In genomic region chr12:100278358-100278757, GRCm38 (mm10) we compare ENCODE assay signal across 15 mouse cellular contexts.
A peak's percentile ranks its signal among the peaks of the same experiment; 100 is the strongest.
DNase-seq lines count a peak whose midpoint lies in the region; ATAC-seq lines count a peak whose summit lies in the region.
"Had no signal": no experiment of that assay in that cellular context is flagged by ENCODE, and none has a peak within 500 bp of the region (broad histone marks: within the 10 kb centered on the region; RNA-seq: fewer than 3 reads in every experiment).

No protein-coding gene starts in this region.

- H3K4me3 ChIP-seq in intestine, embryonic 16.5 days (ENCODE audit: low read length) = no peak overlapping the region
- no peak overlapping the region for H3K4me3 ChIP-seq in intestine, embryonic 15.5 days (replicated peaks)
- H3K4me3 ChIP-seq in neural tube, embryonic 15.5 days (replicated peaks) = no peak overlapping the region
- H3K4me3 ChIP-seq: embryonic facial prominence, embryonic 12.5 days; layer of hippocampus, adult 2 months; neural tube, embryonic 12.5 days had no signal

- H3K9me3 ChIP-seq in intestine, embryonic 16.5 days (ENCODE audit: control insufficient read depth, low read length) = no peaks in the 10 kb centered on the region
- no peaks in the 10 kb centered on the region for H3K9me3 ChIP-seq in intestine, embryonic 15.5 days
- no peaks in the 10 kb centered on the region for H3K9me3 ChIP-seq in neural tube, embryonic 15.5 days (replicated peaks)
- H3K9me3 ChIP-seq: embryonic facial prominence, embryonic 12.5 days; neural tube, embryonic 12.5 days had no signal

- H3K9ac ChIP-seq in intestine, embryonic 16.5 days (ENCODE audit: low read depth, low read length) = 0 out of 2 replicates have a peak overlapping the region, but pooled peaks have one; percentile 18
- H3K9ac ChIP-seq in intestine, embryonic 15.5 days = no peak overlapping the region
- no peak overlapping the region for H3K9ac ChIP-seq in neural tube, embryonic 15.5 days (replicated peaks)
- H3K9ac ChIP-seq: embryonic facial prominence, embryonic 12.5 days; neural tube, embryonic 12.5 days had no signal

- H3K4me1 ChIP-seq in intestine, embryonic 16.5 days (ENCODE audit: control insufficient read depth, insufficient read depth, low read length) = peaks cover 47% of the 10 kb centered on the region
- H3K4me1 ChIP-seq in intestine, embryonic 15.5 days (replicated peaks) = peaks cover 51% of the 10 kb centered on the region
- peaks cover 51% of the 10 kb centered on the region for H3K4me1 ChIP-seq in neural tube, embryonic 15.5 days

- H3K27ac ChIP-seq in intestine, embryonic 16.5 days (ENCODE audit: low read length) = no peak overlapping the region
- no peak overlapping the region for H3K27ac ChIP-seq in intestine, embryonic 15.5 days
- no peak overlapping the region for H3K27ac ChIP-seq in neural tube, embryonic 15.5 days (replicated peaks)
- H3K27ac ChIP-seq: embryonic facial prominence, embryonic 12.5 days; neural tube, embryonic 12.5 days had no signal

- WGBS in intestine, embryonic 16.5 days = 42% methylated on average over 8 of the region's 8 CpGs
- WGBS in intestine, embryonic 15.5 days = 34% methylated on average over 8 of the region's 8 CpGs
- 36% methylated on average over 8 of the region's 8 CpGs for WGBS in neural tube, embryonic 15.5 days

- H3K4me2 ChIP-seq in intestine, embryonic 16.5 days (ENCODE audit: low read depth, low read length) = no peak overlapping the region
- H3K4me2 ChIP-seq in intestine, embryonic 15.5 days (replicated peaks) = no peak overlapping the region
- H3K4me2 ChIP-seq in neural tube, embryonic 15.5 days = no peak overlapping the region
- H3K4me2 ChIP-seq: embryonic facial prominence, embryonic 12.5 days; neural tube, embryonic 12.5 days had no signal

- H3K36me3 ChIP-seq in intestine, embryonic 16.5 days (ENCODE audit: control insufficient read depth, insufficient read depth, low read length) = no peaks in the 10 kb centered on the region
- no peaks in the 10 kb centered on the region for H3K36me3 ChIP-seq in intestine, embryonic 15.5 days
- H3K36me3 ChIP-seq in neural tube, embryonic 15.5 days = no peaks in the 10 kb centered on the region
- H3K36me3 ChIP-seq: embryonic facial prominence, embryonic 12.5 days; neural tube, embryonic 12.5 days had no signal

- ATAC-seq in CD4-positive, CD25-positive, alpha-beta regulatory T cell, adult 4 months = no peak
- ATAC-seq in intestine, embryonic 16.5 days = no peak
- no peak for ATAC-seq in intestine, embryonic 15.5 days
- ATAC-seq in neural tube, embryonic 15.5 days (ENCODE audit: low FRiP score) = peak; percentile 42; the same call in 1 of the 2 replicates

- peak; percentile 25 for DNase-seq in CD4-positive, CD25-positive, alpha-beta regulatory T cell, adult 2 months (ENCODE audit: low read depth, low spot score)
- DNase-seq in neural tube, embryonic 10.5 days (ENCODE audit: extremely low spot score, low spot score) = no peak
- peak; percentile 16 for DNase-seq in naive thymus-derived CD4-positive, alpha-beta T cell, adult 2 months (ENCODE audit: low read depth)
- no peak for DNase-seq in testis, postnatal 10 days (ENCODE audit: low spot score)
- DNase-seq: cerebellum, adult 9-10 months; heart, postnatal 10 days; kidney, adult 11 months; right cerebral cortex, adult 18-20 months had no signal

- no peaks in the 10 kb centered on the region for H3K27me3 ChIP-seq in intestine, embryonic 16.5 days (replicated peaks; ENCODE audit: control insufficient read depth, insufficient read depth, low read length)
- no peaks in the 10 kb centered on the region for H3K27me3 ChIP-seq in intestine, embryonic 15.5 days (replicated peaks)
- no peaks in the 10 kb centered on the region for H3K27me3 ChIP-seq in neural tube, embryonic 15.5 days (replicated peaks)
- H3K27me3 ChIP-seq: embryonic facial prominence, embryonic 12.5 days; neural tube, embryonic 12.5 days had no signal

Comparison
In these comparisons a context has a peak if more than half of its experiments do, and no peak if none do; other contexts are left out.
1. DNase-seq: peak in CD4-positive, CD25-positive, alpha-beta regulatory T cell, adult 2 months (single experiment) and naive thymus-derived CD4-positive, alpha-beta T cell, adult 2 months (single experiment); none in neural tube, embryonic 10.5 days (single experiment) and testis, postnatal 10 days (single experiment).